Mouse (Mus musculus) Patski (cell line): ENCODE results near the gene Fgd2. TPM values are rescaled to one million over a fixed set of nuclear protein-coding genes. Genes with fewer than 3 reads are reported as not detected.

Experiments
- ATAC-seq: fragments of 100-300 bp; one replicate; pipeline ENCODE4 v1.8.0; 2021
- CTCF ChIA-PET: fragments of 350-600 bp; sonication (Branson Sonifier 250); formaldehyde crosslinking; loops from one replicate; lab custom pipeline; 2022; ENCODE audit warnings: inconsistent platforms; lab: Charles Lee
- POLR2A ChIA-PET: fragments of 350-600 bp; sonication (Branson Sonifier 250); formaldehyde crosslinking; loops from one replicate; lab custom pipeline; 2022; ENCODE audit warnings: antibody characterized with exemption, inconsistent platforms; lab: Charles Lee
- DNase-seq: peaks from one replicate; pipeline ENCODE4 v3.0.0-alpha.2; 2011; ENCODE audit warnings: low read depth, low spot score
- H3K27me3 ChIP-seq: fragments of 371-371 bp; one replicate; pipeline ENCODE4 v1.5.1; 2021
- CTCF ChIP-seq: fragments of 100-300 bp; IDR thresholded peaks from one replicate; pipeline ENCODE4 v1.5.1; 2021
- in situ Hi-C: fragments of 300-500 bp; cut with MboI; formaldehyde crosslinking; loops from 3 replicates; pipeline ENCODE4 v1.11.1; 2018; ENCODE audit warnings: low pct_unique_long_range_greater_than_20kb, mixed read lengths
- polyA plus RNA-seq: library from polyadenylated mRNA; unstranded; gene quantifications from one replicate; pipeline ENCODE4 v1.2.3, GENCODE M21; 2021

The Fgd2 gene
- polyA plus RNA-seq, 1 experiment from 2014 or later, result 0.46 TPM

DNA sequence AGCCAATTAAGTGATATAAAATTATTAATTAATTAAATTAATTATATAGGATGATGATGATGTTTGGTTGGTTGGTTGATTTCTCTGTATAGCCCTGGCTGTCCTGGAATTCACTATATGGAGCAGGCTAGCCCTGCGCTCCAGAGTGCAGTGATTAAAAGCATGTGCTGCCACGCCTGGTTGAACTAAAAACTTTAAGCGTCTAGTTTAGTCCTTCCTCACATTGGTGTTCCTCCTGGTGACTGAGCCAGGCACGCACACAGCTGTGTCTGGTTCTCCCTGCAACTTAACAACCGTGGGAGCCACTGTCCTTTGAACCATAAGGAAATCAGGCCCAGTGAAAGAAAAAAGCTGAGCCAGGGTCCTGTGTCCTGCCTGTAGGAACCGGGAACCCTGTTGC, 45.4 kb downstream of the Fgd2 start:
- ATAC-seq (no peak), DNase-seq (no peak)
- ChIA-PET POLR2A (no interaction called here), CTCF (no interaction called here)
- TF ChIP-seq CTCF, result no peak
- H3K27me3 ChIP-seq, result no peaks in the 10 kb centered on the region
- in situ Hi-C loops, result no loop called here

DNA sequence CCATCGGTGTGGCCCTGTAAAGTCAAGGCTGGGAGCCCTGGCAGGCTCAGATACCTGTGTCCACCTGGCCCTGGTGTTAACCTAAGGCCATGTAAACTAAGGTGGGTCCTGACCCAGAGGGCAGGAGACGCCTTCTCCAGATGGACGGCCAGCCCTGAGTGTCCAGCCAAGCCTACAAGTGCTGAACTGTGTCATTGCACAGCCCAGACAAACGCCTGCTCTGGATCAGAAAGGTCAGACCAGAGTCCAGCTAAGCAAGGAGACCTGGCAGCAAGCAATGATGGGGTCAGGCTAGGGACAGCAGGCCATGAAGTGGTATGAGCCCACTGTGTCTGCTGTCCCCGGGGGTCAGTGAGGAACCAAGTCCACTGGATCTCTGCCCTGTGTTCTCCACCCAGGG, 46.7 kb downstream of the Fgd2 start:
- CTCF ChIA-PET, result no interaction called here
- DNase-seq, result no peak
- no peak for TF ChIP-seq CTCF
- no peaks in the 10 kb centered on the region for H3K27me3 ChIP-seq
- in situ Hi-C loops, result no loop called here
- ATAC-seq, result no peak
- POLR2A ChIA-PET, result no interaction called here

DNA sequence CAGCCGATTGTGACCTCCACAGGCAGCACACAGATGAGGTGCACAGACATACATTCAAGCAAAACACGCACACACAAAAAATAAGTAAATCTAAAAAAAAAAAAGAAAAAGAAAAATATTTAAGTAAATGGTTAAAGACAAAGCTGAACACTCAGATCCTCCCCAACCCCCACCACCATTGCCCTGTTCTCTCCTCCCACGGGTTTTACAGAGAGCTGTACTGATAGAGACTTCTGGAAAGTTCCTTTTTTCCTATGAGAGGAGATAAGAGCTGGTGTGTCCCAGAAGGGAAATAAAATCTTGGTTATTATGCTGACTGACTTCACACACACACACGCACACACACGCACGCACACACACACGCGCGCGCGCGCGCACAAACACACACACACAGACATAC, 47.6 kb downstream of the Fgd2 start:
- in situ Hi-C loops, result no loop called here
- no peak for DNase-seq
- H3K27me3 ChIP-seq, result no peaks in the 10 kb centered on the region
- ATAC-seq, result no peak
- CTCF ChIA-PET, result no interaction called here
- TF ChIP-seq CTCF, result no peak
- POLR2A ChIA-PET, result interaction anchor here (0.6 to 0.7 kb wide), 2 partner anchors 12 to 102 kb away, joined by 3 read pairs; no protein-coding TSS in a partner anchor

- DNase-seq, result no peak
- ATAC-seq, result no peak
- ChIA-PET CTCF (interaction anchor here (1.0 to 1.3 kb wide), 4 partner anchors 10 to 14 kb away, joined by 3 to 4 read pairs (median 4); no protein-coding TSS in a partner anchor), POLR2A (interaction anchor here (1.1 kb wide), 1 partner anchor 22 kb away, joined by 3 read pairs; no protein-coding TSS in a partner anchor)
- no peak for TF ChIP-seq CTCF
- in situ Hi-C loops, result no loop called here
- H3K27me3 ChIP-seq, result no peaks in the 10 kb centered on the region
Observed at GRCm38 (mm10) chr17:29409800-29410343, 49.2 kb downstream of the Fgd2 start.

DNA sequence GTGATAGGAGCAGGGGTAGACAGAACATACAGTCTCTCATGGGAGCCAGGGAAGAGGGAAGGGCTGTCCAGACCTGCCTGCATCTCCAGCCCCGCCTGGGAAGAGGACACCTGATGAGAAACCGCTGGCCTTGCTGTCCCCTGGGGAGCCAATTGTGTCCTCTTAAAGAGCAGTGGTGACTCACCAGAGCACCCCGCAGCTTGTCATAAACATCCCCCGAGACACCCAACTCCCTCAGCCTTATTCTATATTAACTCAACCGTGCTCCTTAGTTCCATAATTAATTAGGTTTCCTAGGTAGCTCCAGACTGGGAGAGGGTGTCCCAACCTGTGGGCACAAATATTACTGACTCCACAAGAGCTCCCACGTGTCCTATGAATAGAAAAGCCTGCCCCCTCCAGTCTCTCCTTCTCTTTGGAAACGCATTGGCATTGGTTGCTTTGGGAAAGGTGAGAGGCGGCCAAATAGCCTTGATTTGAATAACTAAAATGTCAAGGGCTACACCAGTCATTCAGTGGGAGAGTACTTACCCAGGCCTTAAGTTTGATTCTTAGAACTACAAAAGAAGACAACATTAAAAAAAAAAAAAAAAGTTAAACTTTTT, 51.2 kb downstream of the Fgd2 start:
- ChIA-PET POLR2A (no interaction called here), CTCF (no interaction called here)
- in situ Hi-C loops, result no loop called here
- DNase-seq, result no peak
- TF ChIP-seq CTCF, result no peak
- H3K27me3 ChIP-seq, result no peaks in the 10 kb centered on the region
- ATAC-seq, result no peak

GRCm38 (mm10) chr17:29414566-29414965, 53.9 kb downstream of the Fgd2 start:
- in situ Hi-C loops, result no loop called here
- H3K27me3 ChIP-seq, result no peaks in the 10 kb centered on the region
- DNase-seq (no peak), ATAC-seq (no peak)
- TF ChIP-seq CTCF, result no peak
- POLR2A ChIA-PET, result no interaction called here
- CTCF ChIA-PET, result no interaction called here

GRCm38 (mm10) chr17:29415761-29416662, 55.3 kb downstream of the Fgd2 start:
- CTCF ChIA-PET, result no interaction called here
- POLR2A ChIA-PET, result no interaction called here
- in situ Hi-C loops, result no loop called here
- no peak for TF ChIP-seq CTCF
- no peaks in the 10 kb centered on the region for H3K27me3 ChIP-seq
- no peak for DNase-seq
- ATAC-seq, result peak; percentile 24

DNA sequence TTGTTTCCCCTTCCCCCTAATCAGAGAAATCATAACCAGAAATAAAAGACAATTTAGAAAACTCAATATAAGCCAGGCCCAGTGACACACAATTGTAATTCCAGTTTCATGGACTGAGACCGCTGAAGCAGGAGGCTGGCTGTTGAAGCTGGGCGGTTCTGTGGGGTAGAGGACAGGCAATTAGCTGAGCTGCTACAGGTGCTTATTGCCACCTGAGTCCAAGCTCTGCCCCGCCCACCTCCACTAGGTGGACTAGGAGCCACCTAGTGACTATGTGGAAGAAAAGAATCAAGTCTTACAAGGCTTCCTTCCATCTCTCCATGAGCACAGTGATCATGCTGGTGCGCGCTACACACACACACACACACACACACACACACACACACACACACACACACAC, 56.0 kb downstream of the Fgd2 start:
- in situ Hi-C loops, result no loop called here
- H3K27me3 ChIP-seq, result no peaks in the 10 kb centered on the region
- ChIA-PET CTCF (no interaction called here), POLR2A (no interaction called here)
- no peak for TF ChIP-seq CTCF
- no peak for DNase-seq
- no peak for ATAC-seq

- in situ Hi-C loops, result no loop called here
Observed at GRCm38 (mm10) chr17:29418758-29419380, 58.2 kb downstream of the Fgd2 start.

DNA sequence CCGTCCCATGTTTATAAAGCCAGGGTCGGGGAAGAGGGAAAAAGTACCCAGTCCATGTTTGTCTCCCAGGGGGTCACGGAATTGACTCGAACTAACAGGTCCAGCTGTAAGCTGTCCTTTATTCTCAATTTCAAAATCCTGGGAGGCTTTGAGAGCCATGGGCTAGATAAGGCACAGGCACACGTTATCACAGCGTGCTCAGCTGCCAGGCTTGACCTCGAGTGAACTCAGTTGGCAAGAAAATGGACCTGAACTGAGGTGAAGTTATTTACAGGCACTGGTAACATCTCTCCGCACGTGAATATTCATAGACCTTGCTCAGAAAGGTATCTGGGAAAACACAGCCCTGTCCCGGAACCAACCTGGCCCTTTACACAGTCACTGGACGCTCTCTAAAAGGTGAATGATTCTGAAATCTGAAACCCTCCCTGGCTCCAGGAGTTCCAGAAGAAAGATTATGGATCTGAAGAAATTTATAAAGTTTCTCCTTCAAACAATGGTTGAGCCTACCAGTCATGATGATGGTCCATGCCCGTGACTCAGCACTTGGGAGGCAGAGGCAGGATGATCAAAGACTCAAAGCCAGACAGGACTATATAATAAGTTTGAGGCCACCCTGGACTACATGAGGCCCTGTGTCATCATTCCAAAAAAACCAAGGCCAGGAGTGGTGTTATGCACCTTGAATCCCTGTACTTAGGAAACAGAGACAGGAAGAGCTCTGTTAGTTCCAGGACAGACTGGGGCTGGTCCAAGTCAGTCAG, 59.4 kb downstream of the Fgd2 start:
- POLR2A ChIA-PET, result interaction anchor here (0.5 kb wide), 1 partner anchor 12 kb away, joined by 3 read pairs; no protein-coding TSS in a partner anchor
- no peak for ATAC-seq
- H3K27me3 ChIP-seq, result no peaks in the 10 kb centered on the region
- no peak for DNase-seq
- in situ Hi-C loops, result no loop called here
- CTCF ChIA-PET, result interaction anchor here (1.2 to 2.5 kb wide), 2 partner anchors 72 to 93 kb away, joined by 3 to 8 read pairs; no protein-coding TSS in a partner anchor
- TF ChIP-seq CTCF, result no peak

More at GRCm38 (mm10) chr17:29418758-29419380, 58.2 kb downstream of the Fgd2 start:
- ChIA-PET CTCF (interaction anchor here (0.7 to 1.2 kb wide), 2 partner anchors 8 to 94 kb away, joined by 3 read pairs; no protein-coding TSS in a partner anchor), POLR2A (no interaction called here)
- H3K27me3 ChIP-seq, result no peaks in the 10 kb centered on the region
- no peak for TF ChIP-seq CTCF
- DNase-seq (no peak), ATAC-seq (no peak)
